Mouse (Mus musculus) ES-Bruce4 (cell line): ENCODE results near the gene Anxa4. TPM values are rescaled to one million over a fixed set of nuclear protein-coding genes. Genes with fewer than 3 reads are reported as not detected.

Source experiments
- H3K27ac ChIP-seq: 2 replicates; pipeline ENCODE4 v1.5.1; 2012; ENCODE audit warnings: low read length, inconsistent platforms; ENCODE audit not compliant: insufficient read depth
- H3K27me3 ChIP-seq: 2 replicates; pipeline ENCODE4 v1.6.1; 2012; ENCODE audit warnings: mild to moderate bottlenecking, low read length, inconsistent platforms; ENCODE audit not compliant: control insufficient read depth, poor library complexity, insufficient read depth, severe bottlenecking
- H3K36me3 ChIP-seq: 2 replicates; pipeline ENCODE4 v1.6.1; 2012; ENCODE audit warnings: inconsistent platforms, mild to moderate bottlenecking, low read length, moderate library complexity; ENCODE audit not compliant: control insufficient read depth, poor library complexity, insufficient read depth, severe bottlenecking
- H3K4me1 ChIP-seq: one replicate; pipeline ENCODE4 v1.8.1; 2011; ENCODE audit warnings: low read length; ENCODE audit not compliant: control insufficient read depth, insufficient read depth
- H3K4me3 ChIP-seq: 2 replicates; pipeline ENCODE4 v1.5.1; 2011; ENCODE audit warnings: low read depth, mild to moderate bottlenecking, low read length
- H3K9ac ChIP-seq: 2 replicates; pipeline ENCODE4 v1.6.1; 2012; ENCODE audit warnings: low read depth, mild to moderate bottlenecking, inconsistent platforms; ENCODE audit not compliant: poor library complexity, severe bottlenecking
- H3K9me3 ChIP-seq: replicated peaks from 2 replicates; pipeline ENCODE4 v1.6.1; 2012; ENCODE audit warnings: mild to moderate bottlenecking, low read length, inconsistent platforms; ENCODE audit not compliant: control insufficient read depth, poor library complexity, insufficient read depth, severe bottlenecking
- CTCF ChIP-seq: IDR thresholded peaks from one replicate; pipeline ENCODE4 v1.8.1; 2011; ENCODE audit warnings: low read depth, low read length
- EP300 ChIP-seq: IDR thresholded peaks from 2 replicates; pipeline ENCODE4 v1.6.1; 2011; ENCODE audit warnings: low read depth, low read length; ENCODE audit not compliant: insufficient read depth
- POLR2A ChIP-seq: IDR thresholded peaks from one replicate; pipeline ENCODE4 v1.8.1; 2011; ENCODE audit warnings: low read length; ENCODE audit not compliant: insufficient read depth
- polyA plus RNA-seq: library from polyadenylated mRNA; stranded (reverse); fragments of >200 nt; gene quantifications from 2 replicates; pipeline ENCODE4 v1.2.4, GENCODE M21; 2011; ENCODE audit warnings: low read depth; ENCODE audit not compliant: missing spikeins, insufficient read depth, insufficient read length

Anxa4 gene
- polyA plus RNA-seq, 1 experiment = 36.7 TPM

DNA sequence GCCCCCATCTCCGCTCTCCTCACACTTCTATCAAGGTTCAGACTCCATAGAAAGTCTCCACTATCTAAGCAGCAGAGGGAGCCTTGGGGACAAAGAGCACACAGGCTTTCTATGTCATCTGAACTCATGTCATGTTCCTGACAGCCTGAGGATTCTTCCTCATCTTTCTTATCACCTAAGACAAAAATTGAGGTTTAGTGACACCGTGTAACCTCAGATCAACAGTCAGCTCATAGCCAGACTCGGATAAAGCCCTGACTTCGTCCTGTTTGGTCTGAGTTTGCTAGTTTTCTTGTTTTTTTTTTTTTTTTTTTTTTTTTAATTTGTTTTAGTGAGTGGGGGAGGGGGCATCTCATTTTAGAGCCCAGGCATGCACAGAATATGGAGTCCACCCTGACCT is 19.6 kb downstream of the Anxa4 start:
- no peak overlapping the region for H3K9ac ChIP-seq
- no peaks in the 10 kb centered on the region for H3K9me3 ChIP-seq
- H3K4me3 ChIP-seq = no peak overlapping the region
- no peaks in the 10 kb centered on the region for H3K27me3 ChIP-seq
- no peak overlapping the region for H3K27ac ChIP-seq
- H3K4me1 ChIP-seq = no peaks in the 10 kb centered on the region
- TF ChIP-seq EP300 (no peak), POLR2A (no peak), CTCF (no peak)
- H3K36me3 ChIP-seq = no peaks in the 10 kb centered on the region

DNA sequence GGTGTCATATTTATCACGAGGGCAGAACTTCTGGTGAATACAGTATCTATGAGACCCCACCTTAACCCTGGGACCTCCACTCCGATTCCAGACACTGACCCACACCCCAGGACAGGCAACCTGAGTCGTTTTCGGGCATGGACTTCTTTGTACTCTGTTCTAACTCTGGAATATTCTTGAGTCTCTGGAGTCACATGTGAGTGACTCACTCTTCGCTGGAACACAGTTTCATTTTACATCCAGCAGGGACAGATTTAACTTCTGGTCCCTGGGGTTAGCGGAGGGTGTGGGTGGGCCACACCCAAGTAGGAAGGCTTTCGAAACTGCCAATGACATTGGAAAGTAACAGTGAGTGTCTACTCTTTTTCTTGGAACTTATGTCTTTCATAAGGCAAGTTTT is 20.8 kb downstream of the Anxa4 start:
- H3K27me3 ChIP-seq = no peaks in the 10 kb centered on the region
- H3K9me3 ChIP-seq = no peaks in the 10 kb centered on the region
- no peak overlapping the region for H3K27ac ChIP-seq
- no peak overlapping the region for H3K4me3 ChIP-seq
- H3K36me3 ChIP-seq = no peaks in the 10 kb centered on the region
- TF ChIP-seq EP300 (no peak), POLR2A (no peak), CTCF (no peak)
- H3K9ac ChIP-seq = no peak overlapping the region
- no peaks in the 10 kb centered on the region for H3K4me1 ChIP-seq

- Histone ChIP-seq H3K4me3 (no peak overlapping the region), H3K27ac (no peak overlapping the region), H3K9me3 (no peaks in the 10 kb centered on the region), H3K27me3 (no peaks in the 10 kb centered on the region), H3K36me3 (no peaks in the 10 kb centered on the region), H3K9ac (no peak overlapping the region), H3K4me1 (no peaks in the 10 kb centered on the region)
- no peak for TF ChIP-seq CTCF
- no peak for TF ChIP-seq POLR2A
- TF ChIP-seq EP300 = no peak
Observed at GRCm38 (mm10) chr6:86768938-86769337, 24.4 kb downstream of the Anxa4 start.

DNA sequence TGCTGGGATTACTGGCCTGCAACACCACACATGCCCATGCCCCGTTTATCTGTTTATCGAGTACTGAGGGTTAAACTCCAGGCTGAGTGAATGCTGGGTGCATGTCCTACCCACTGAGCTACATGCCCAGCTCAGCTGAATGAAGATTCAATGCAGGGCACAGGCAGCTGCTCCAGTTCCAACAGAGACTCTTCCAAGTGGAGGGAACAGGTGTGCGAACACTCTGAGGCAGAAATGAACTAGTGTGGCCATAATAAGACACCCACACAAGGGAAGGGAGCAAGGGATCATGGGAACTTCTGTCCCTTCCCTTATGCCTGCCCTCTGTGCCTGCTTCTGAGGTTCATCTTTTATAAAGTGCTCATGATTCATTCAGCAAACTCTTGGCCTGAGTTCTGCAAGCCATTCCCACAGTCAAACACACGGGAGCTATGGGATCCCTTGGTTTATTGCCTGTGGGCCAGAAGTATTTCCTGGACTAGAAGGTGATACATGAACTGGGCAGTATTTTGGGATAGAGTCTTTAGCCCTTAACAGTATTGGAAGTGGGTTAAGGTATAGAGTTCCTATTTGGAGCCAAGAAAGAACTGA is 25.1 kb downstream of the Anxa4 start:
- H3K27ac ChIP-seq = no peak overlapping the region
- H3K4me1 ChIP-seq = no peaks in the 10 kb centered on the region
- H3K27me3 ChIP-seq = no peaks in the 10 kb centered on the region
- no peaks in the 10 kb centered on the region for H3K9me3 ChIP-seq
- H3K4me3 ChIP-seq = no peak overlapping the region
- no peaks in the 10 kb centered on the region for H3K36me3 ChIP-seq
- TF ChIP-seq CTCF (no peak), POLR2A (no peak), EP300 (no peak)
- H3K9ac ChIP-seq = no peak overlapping the region

DNA sequence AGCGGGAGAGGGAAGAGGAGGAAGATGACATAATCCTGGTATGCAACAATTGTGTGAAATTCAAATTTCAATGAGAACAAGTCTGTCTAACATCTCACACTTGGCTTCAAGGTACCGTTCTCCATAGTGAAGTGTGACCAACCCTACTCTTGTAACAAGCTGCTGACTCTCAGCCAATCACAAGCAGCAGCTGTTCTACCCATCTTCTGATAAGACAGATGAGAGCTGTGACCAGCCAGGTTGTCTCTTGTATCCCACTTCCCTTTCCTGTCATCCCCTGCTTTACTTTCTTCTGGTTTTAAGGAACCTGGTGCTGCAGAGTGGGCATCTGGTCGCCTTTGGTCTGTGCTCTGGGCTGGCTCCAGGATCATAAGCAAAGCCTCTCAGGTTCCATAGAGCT is 25.9 kb downstream of the Anxa4 start:
- H3K4me1 ChIP-seq = no peaks in the 10 kb centered on the region
- H3K4me3 ChIP-seq = no peak overlapping the region
- H3K9me3 ChIP-seq = no peaks in the 10 kb centered on the region
- H3K27ac ChIP-seq = no peak overlapping the region
- no peaks in the 10 kb centered on the region for H3K27me3 ChIP-seq
- H3K9ac ChIP-seq = no peak overlapping the region
- TF ChIP-seq CTCF (no peak), POLR2A (no peak), EP300 (no peak)
- no peaks in the 10 kb centered on the region for H3K36me3 ChIP-seq

- no peaks in the 10 kb centered on the region for H3K9me3 ChIP-seq
- H3K27ac ChIP-seq = no peak overlapping the region
- no peak overlapping the region for H3K4me3 ChIP-seq
- H3K27me3 ChIP-seq = no peaks in the 10 kb centered on the region
- TF ChIP-seq CTCF (no peak), EP300 (no peak), POLR2A (no peak)
- H3K36me3 ChIP-seq = no peaks in the 10 kb centered on the region
- no peaks in the 10 kb centered on the region for H3K4me1 ChIP-seq
- no peak overlapping the region for H3K9ac ChIP-seq
Observed at GRCm38 (mm10) chr6:86765637-86766059, 27.7 kb downstream of the Anxa4 start.
